Mouse (Mus musculus): ENCODE results near the gene Tom1. TPM values are rescaled to one million over a fixed set of nuclear protein-coding genes. Genes with fewer than 3 reads are reported as not detected.
A peak's percentile ranks its signal among the peaks of the same experiment; 100 is the strongest.

Gene Tom1
- total and polyA plus RNA-seq, 2 experiments from 2014 or later = 56.1 to 75.8 TPM

DNA sequence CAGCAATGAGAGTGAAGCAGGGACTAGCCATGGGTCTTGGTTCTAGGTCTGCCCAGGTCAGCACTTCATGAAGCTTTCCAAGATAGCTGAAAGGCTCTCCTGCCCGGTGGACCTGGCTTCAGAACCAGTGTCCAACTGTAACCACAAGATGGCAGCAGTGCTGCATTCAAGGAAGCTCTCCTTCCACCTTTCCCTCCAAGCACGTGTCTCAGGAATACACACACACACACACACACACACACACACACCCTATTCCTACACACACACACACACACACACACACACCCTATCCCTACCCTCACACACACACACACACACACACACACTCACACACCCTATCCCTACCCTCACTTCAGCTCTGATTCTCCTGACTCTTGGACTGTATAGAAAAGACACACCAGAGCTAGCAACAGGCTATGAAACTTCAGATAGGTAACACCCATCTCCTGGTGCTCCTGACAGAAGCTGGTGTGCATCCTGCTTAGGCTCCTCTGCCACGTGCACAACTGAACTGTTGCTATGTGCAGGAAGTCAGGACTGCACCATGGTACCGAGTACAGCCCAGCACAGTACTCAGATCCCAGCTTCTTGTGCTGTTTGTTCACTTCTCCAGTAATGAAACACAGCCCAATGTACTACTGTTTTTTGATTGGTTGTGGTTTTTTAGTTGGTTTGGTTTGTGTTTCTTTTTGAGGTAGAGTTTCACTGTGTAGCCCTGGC is 38.3 kb downstream of the Tom1 start:
- DNase-seq (ENCODE audit: low spot score) = peak; percentile 71
- 26% methylated on average over 4 of the region's 4 CpGs for WGBS

DNA sequence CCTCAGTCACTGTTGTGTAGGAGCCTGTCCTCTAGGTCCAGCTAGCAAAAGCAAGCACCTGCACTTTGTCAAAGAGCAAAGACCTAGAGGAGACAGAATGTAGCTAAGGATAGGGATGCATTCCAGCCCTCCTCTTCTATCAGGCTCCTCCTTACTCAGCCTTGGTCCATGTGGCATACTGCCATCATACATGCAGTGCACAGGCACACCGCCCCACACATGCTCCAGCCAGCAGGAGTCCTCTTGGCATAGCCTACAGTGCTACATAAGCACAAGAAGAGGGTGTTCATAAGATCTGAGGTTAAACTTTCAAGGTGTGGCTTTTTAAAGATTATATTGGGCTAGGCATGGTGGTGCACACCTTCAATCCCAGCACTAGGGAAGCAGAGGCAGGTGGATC is 41.4 kb downstream of the Tom1 start:
- DNase-seq (ENCODE audit: low spot score) = no peak
- Histone ChIP-seq H3K4me3 (ENCODE audit: low read depth, low read length) (no peak overlapping the region), H3K4me1 (ENCODE audit: control insufficient read depth, insufficient read depth) (no peaks in the 10 kb centered on the region), H3K4me2 (ENCODE audit: low read depth, low read length) (no peak overlapping the region), H3K9me3 (replicated peaks; ENCODE audit: control insufficient read depth, low read length) (no peaks in the 10 kb centered on the region), H3K36me3 (replicated peaks; ENCODE audit: control insufficient read depth, insufficient read depth, low read length) (no peaks in the 10 kb centered on the region), H3K27ac (ENCODE audit: low read depth) (no peak overlapping the region), H3K27me3 (ENCODE audit: control insufficient read depth, insufficient read depth, low read length) (no peaks in the 10 kb centered on the region), H3K9ac (replicated peaks; ENCODE audit: low read depth, low read length) (no peak overlapping the region)
- TF ChIP-seq EP300 (IDR thresholded peaks at IDR 0.05; ENCODE audit: low read depth) = no peak
- no peak for TF ChIP-seq CTCF (IDR thresholded peaks at IDR 0.05; ENCODE audit: low read depth)
- no peak for ATAC-seq (ENCODE audit: insufficient read depth, low read depth)
- WGBS = 72% methylated on average over 1 of the region's 1 CpGs

More for the DNA sequence above, 38.3 kb downstream of the Tom1 start:
- ATAC-seq (ENCODE audit: insufficient read depth, low read depth) = peak; percentile 69
- Histone ChIP-seq H3K9me3 (replicated peaks; ENCODE audit: control insufficient read depth, low read length) (no peaks in the 10 kb centered on the region), H3K4me2 (ENCODE audit: low read depth, low read length) (no peak overlapping the region), H3K27me3 (ENCODE audit: control insufficient read depth, insufficient read depth, low read length) (no peaks in the 10 kb centered on the region), H3K4me1 (ENCODE audit: control insufficient read depth, insufficient read depth) (no peaks in the 10 kb centered on the region), H3K27ac (ENCODE audit: low read depth) (no peak overlapping the region), H3K4me3 (ENCODE audit: low read depth, low read length) (no peak overlapping the region), H3K36me3 (replicated peaks; ENCODE audit: control insufficient read depth, insufficient read depth, low read length) (peaks cover 12% of the 10 kb centered on the region), H3K9ac (replicated peaks; ENCODE audit: low read depth, low read length) (no peak overlapping the region)
- no peak for TF ChIP-seq EP300 (IDR thresholded peaks at IDR 0.05; ENCODE audit: low read depth)
- peak; percentile 92 for TF ChIP-seq CTCF (IDR thresholded peaks at IDR 0.05; ENCODE audit: low read depth)

DNA sequence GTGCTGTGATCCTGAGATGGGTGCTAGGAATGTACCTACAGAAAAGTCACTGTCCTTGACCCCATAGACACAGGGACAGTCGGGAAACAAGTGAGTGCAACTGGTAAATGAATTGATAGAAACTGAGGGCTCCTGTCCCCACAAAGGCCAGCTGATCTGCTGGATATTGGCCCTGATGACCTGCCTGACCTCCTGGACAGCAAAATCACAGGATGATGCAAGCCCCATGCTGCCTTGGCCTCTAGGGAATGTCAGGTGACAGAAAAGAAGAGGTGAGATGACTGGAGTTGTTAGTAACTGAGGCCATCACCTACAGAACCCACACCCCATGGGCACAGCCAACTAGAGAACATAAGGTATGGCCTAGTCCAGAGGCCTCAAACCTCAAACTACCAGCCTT is 44.7 kb downstream of the Tom1 start:
- H3K9me3 ChIP-seq (replicated peaks; ENCODE audit: control insufficient read depth, low read length) = no peaks in the 10 kb centered on the region
- no peak overlapping the region for H3K4me2 ChIP-seq (ENCODE audit: low read depth, low read length)
- no peak overlapping the region for H3K9ac ChIP-seq (replicated peaks; ENCODE audit: low read depth, low read length)
- ATAC-seq (ENCODE audit: insufficient read depth, low read depth) (no peak), DNase-seq (ENCODE audit: low spot score) (no peak)
- H3K4me1 ChIP-seq (ENCODE audit: control insufficient read depth, insufficient read depth) = no peaks in the 10 kb centered on the region
- no peaks in the 10 kb centered on the region for H3K27me3 ChIP-seq (ENCODE audit: control insufficient read depth, insufficient read depth, low read length)
- no peak for TF ChIP-seq CTCF (IDR thresholded peaks at IDR 0.05; ENCODE audit: low read depth)
- no peak for TF ChIP-seq EP300 (IDR thresholded peaks at IDR 0.05; ENCODE audit: low read depth)
- no peak overlapping the region for H3K4me3 ChIP-seq (ENCODE audit: low read depth, low read length)
- no peaks in the 10 kb centered on the region for H3K36me3 ChIP-seq (replicated peaks; ENCODE audit: control insufficient read depth, insufficient read depth, low read length)
- H3K27ac ChIP-seq (ENCODE audit: low read depth) = no peak overlapping the region
- 70% methylated on average over 1 of the region's 1 CpGs for WGBS

DNA sequence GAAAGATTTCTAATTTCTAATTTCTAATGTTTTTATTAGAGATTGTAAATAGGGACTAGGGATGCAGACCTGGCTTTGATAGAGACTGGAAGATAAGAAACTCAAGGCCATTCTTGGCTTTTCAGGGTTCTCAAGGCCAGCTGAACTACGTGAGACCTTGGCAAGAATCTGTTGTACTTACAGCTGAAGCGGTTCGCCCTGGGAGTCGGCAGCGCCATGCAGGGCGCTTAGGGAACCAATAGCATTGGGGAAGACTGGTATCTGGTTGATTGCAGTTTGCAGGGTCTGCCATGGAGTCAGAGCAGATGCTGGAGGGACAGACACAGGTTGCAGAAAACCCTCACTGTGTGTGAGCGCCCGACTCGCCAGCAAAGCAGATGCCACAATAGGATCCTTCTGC is 45.3 kb downstream of the Tom1 start:
- WGBS = 91% methylated on average over 9 of the region's 9 CpGs
- H3K9ac ChIP-seq (replicated peaks; ENCODE audit: low read depth, low read length) = no peak overlapping the region
- no peaks in the 10 kb centered on the region for H3K4me1 ChIP-seq (ENCODE audit: control insufficient read depth, insufficient read depth)
- ATAC-seq (ENCODE audit: insufficient read depth, low read depth) (no peak), DNase-seq (ENCODE audit: low spot score) (no peak)
- H3K9me3 ChIP-seq (replicated peaks; ENCODE audit: control insufficient read depth, low read length) = no peaks in the 10 kb centered on the region
- H3K4me2 ChIP-seq (ENCODE audit: low read depth, low read length) = no peak overlapping the region
- H3K36me3 ChIP-seq (replicated peaks; ENCODE audit: control insufficient read depth, insufficient read depth, low read length) = no peaks in the 10 kb centered on the region
- no peak overlapping the region for H3K4me3 ChIP-seq (ENCODE audit: low read depth, low read length)
- TF ChIP-seq CTCF (IDR thresholded peaks at IDR 0.05; ENCODE audit: low read depth) = no peak
- TF ChIP-seq EP300 (IDR thresholded peaks at IDR 0.05; ENCODE audit: low read depth) = no peak
- no peaks in the 10 kb centered on the region for H3K27me3 ChIP-seq (ENCODE audit: control insufficient read depth, insufficient read depth, low read length)
- H3K27ac ChIP-seq (ENCODE audit: low read depth) = no peak overlapping the region

DNA sequence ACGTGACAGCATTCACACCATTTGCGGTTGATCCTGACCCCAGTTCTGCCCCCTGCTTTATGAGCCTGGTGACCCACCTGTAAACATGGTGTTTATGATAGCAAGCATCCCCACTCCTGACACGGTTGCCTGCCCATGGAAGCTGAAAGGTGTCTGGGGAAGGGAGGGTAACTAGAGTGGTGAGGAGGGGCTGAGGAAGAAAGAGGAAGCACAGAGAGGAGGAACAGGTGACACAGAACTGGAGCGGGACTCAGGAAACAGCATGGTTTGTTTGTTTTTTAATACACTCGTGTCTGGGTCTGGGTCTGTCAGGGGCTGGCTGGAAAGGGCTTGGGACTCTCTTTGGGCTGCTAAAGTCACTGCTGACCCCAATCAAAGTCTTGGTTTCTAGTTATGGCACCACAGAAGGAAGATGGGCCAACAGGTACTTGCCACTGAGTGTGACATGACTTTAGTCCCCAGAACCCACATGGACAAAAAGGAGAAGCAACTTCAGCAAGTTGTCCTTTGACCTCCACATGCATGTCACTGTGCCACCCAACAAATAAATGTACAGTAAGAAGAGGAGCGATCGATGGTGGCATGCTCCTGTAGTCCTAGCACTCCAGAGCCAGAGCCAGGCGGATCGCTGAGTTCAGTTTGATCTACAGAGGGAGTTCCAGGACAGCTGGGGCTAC is 48.0 kb downstream of the Tom1 start:
- no peak overlapping the region for H3K4me3 ChIP-seq (ENCODE audit: low read depth, low read length)
- H3K27ac ChIP-seq (ENCODE audit: low read depth) = no peak overlapping the region
- TF ChIP-seq EP300 (IDR thresholded peaks at IDR 0.05; ENCODE audit: low read depth) = no peak
- no peak for TF ChIP-seq CTCF (IDR thresholded peaks at IDR 0.05; ENCODE audit: low read depth)
- no peak for ATAC-seq (ENCODE audit: insufficient read depth, low read depth)
- H3K9me3 ChIP-seq (replicated peaks; ENCODE audit: control insufficient read depth, low read length) = no peaks in the 10 kb centered on the region
- H3K9ac ChIP-seq (replicated peaks; ENCODE audit: low read depth, low read length) = no peak overlapping the region
- 78% methylated on average over 9 of the region's 9 CpGs for WGBS
- H3K36me3 ChIP-seq (replicated peaks; ENCODE audit: control insufficient read depth, insufficient read depth, low read length) = no peaks in the 10 kb centered on the region
- no peak for DNase-seq (ENCODE audit: low spot score)
- H3K4me2 ChIP-seq (ENCODE audit: low read depth, low read length) = no peak overlapping the region
- no peaks in the 10 kb centered on the region for H3K27me3 ChIP-seq (ENCODE audit: control insufficient read depth, insufficient read depth, low read length)
- H3K4me1 ChIP-seq (ENCODE audit: control insufficient read depth, insufficient read depth) = 0 out of 2 replicates have a peak, but pooled peaks cover 4% of the 10 kb centered on the region
